Mouse (Mus musculus) embryonic fibroblast, embryonic 13.5 days (primary cell): ENCODE measurements around the gene Plscr1.

Experiments used
- CTCF ChIP-seq: IDR thresholded peaks from 2 replicates; pipeline ENCODE4 v1.5.1; 2011; ENCODE audit warnings: mild to moderate bottlenecking, control low read depth, low read length, moderate library complexity, borderline replicate concordance; ENCODE audit not compliant: insufficient read depth
- POLR2A ChIP-seq: IDR thresholded peaks from 2 replicates; pipeline ENCODE4 v1.6.1; 2011; ENCODE audit warnings: low read depth, mild to moderate bottlenecking, control low read depth, low read length, moderate library complexity

DNA sequence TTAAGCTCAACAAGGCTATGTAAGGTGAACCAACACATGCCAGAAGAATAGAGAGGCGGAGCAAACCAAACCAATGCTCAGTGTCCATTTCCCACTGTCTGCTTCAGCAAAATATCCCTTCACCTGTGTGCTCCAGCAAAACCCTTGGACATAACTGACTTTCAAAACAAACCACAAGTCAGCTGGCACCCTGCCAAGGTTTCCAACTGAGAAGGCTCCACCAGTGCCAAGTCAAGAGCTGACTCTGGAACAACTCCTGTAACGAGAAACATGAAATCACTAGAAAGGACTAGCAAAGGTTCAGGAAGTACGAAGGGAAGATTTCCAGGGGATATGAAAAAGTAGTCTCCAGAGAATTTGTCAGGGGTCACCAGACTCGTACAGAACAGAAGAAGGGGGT is 21.4 kb downstream of the Plscr1 start:
- TF ChIP-seq CTCF (no peak), POLR2A (no peak)
